Mouse (Mus musculus) megakaryocyte, adult 5-6 weeks (primary cell): ENCODE measurements around the gene Rhbdl3. TPM values are rescaled to one million over a fixed set of nuclear protein-coding genes. Genes with fewer than 3 reads are reported as not detected.

Experiments
- ATAC-seq: 2 replicates; pipeline ENCODE4 v1.8.0; 2016; ENCODE audit warnings: mild to moderate bottlenecking, inconsistent platforms; ENCODE audit not compliant: poor library complexity, severe bottlenecking
- total RNA-seq, 2 experiments: library from RNA; stranded (forward) in 1 of 2; stranded (reverse) in 1 of 2; fragments of 153-499, 151-499 nt in 1 of 2; fragments of 221-1000, 200-1000 nt in 1 of 2; gene quantifications; 2 replicates each; pipeline versions ENCODE4 v1.2.3 to v1.2.4; 2015 to 2017

Gene Rhbdl3
- total RNA-seq (2015), result 0.11 and 1.5 TPM in 2 replicates
- total RNA-seq (2017), result 0.11 TPM in 1 of 2 replicates, not detected in the other

- ATAC-seq, result no peak
These were observed at the start of gene Rhbdl3 for GRCm38 (mm10) chr11:80300551-80301315. TSS of gene Rhbdl3 (plus strand) at chr11:80300912.

- ATAC-seq, result no peak
These were observed 36.6 kb upstream of the Rhbdl3 start for GRCm38 (mm10) chr11:80264137-80264536.

- no peak for ATAC-seq
These were observed 29.6 kb upstream of the Rhbdl3 start for GRCm38 (mm10) chr11:80271096-80271495.

GRCm38 (mm10) chr11:80275011-80275410 is 25.7 kb upstream of the Rhbdl3 start:
- no peak for ATAC-seq

GRCm38 (mm10) chr11:80278054-80278453 is 22.7 kb upstream of the Rhbdl3 start:
- ATAC-seq, result no peak

- ATAC-seq, result no peak
These were observed 16.9 kb upstream of the Rhbdl3 start for GRCm38 (mm10) chr11:80283786-80284185.

- no peak for ATAC-seq
These were observed 16.1 kb upstream of the Rhbdl3 start for GRCm38 (mm10) chr11:80284641-80285040.

- peak; percentile 71 for ATAC-seq
These were observed 13.6 kb upstream of the Rhbdl3 start for GRCm38 (mm10) chr11:80287150-80287549.

- peak; percentile 24 for ATAC-seq
These were observed 10.8 kb upstream of the Rhbdl3 start for GRCm38 (mm10) chr11:80289701-80290445.

GRCm38 (mm10) chr11:80291004-80291403 is 9.7 kb upstream of the Rhbdl3 start:
- ATAC-seq, result no peak

GRCm38 (mm10) chr11:80292463-80292862 is 8.2 kb upstream of the Rhbdl3 start:
- no peak for ATAC-seq

- ATAC-seq, result no peak
These were observed 5.6 kb upstream of the Rhbdl3 start for GRCm38 (mm10) chr11:80295066-80295465.

- no peak for ATAC-seq
These were observed 4.9 kb upstream of the Rhbdl3 start for GRCm38 (mm10) chr11:80295785-80296184.

- ATAC-seq, result no peak
These were observed 1.0 kb upstream of the Rhbdl3 start for GRCm38 (mm10) chr11:80299513-80300235.

- ATAC-seq, result peak; percentile 69
These were observed 769 bp downstream of the Rhbdl3 start for GRCm38 (mm10) chr11:80301316-80302045.

- no peak for ATAC-seq
These were observed 1.3 kb downstream of the Rhbdl3 start for GRCm38 (mm10) chr11:80302046-80302390.

- ATAC-seq, result peak; percentile 78
These were observed 1.8 kb downstream of the Rhbdl3 start for GRCm38 (mm10) chr11:80302536-80302935.

- no peak for ATAC-seq
These were observed 3.0 kb downstream of the Rhbdl3 start for GRCm38 (mm10) chr11:80303746-80304145.

GRCm38 (mm10) chr11:80304846-80305245 is 4.1 kb downstream of the Rhbdl3 start:
- ATAC-seq, result no peak

GRCm38 (mm10) chr11:80308537-80308936 is 7.8 kb downstream of the Rhbdl3 start:
- ATAC-seq, result no peak

GRCm38 (mm10) chr11:80311271-80311670 is 10.6 kb downstream of the Rhbdl3 start:
- ATAC-seq, result no peak
